Mouse (Mus musculus) regulatory T cell (primary cell): ENCODE measurements around the gene Sh2d4b.

ENCODE experiments used
- in situ Hi-C: fragments of 300-600 bp; cut with MboI, MseI; formaldehyde crosslinking; loops from one replicate; pipeline ENCODE4 v1.15.1; 2025; ENCODE audit warnings: high pct_unique_total_duplicates

Sh2d4b gene

DNA sequence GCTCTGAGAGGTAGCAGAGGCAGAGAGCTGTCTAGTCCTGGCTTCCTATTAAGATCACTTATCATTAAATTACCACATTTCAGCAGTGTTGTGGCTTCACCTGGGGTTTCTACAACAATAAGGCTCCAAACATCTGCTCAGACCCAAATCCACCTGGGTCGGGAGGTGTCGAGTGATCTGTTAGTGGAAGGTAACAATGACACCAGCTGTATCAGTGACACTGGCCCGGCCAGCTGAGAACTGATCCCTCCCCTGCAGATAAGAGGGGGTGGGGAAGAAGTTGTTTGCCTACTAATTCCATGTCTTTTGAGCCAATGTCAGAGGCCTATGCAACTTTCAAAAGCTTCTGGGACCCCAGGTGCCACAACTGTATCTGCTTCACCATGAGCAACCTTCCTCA, at the start of gene Sh2d4b:
Gene Sh2d4b, minus strand, starts transcription at position 71 of the 400 bp plus-strand sequence.
- in situ Hi-C loops = no loop called here

DNA sequence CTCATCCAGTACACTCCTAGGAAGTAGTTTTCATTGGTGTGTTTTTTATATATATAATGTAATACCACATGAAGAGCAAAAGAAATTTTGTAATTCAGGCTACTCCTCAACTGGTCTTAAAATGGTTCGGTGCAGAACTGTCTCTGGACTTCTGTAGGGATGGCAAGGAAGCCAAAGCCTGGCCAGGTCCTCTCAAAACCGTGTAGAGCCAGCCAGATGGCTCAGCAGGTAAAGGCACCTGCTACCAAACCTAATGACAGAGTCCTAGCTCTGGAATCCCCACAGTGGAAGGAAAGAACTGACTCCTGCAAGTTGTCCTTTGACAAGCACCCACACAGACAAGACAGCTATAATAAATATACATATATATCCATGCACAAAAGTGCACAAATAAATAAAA, 49.4 kb upstream of the Sh2d4b start:
- in situ Hi-C loops = no loop called here

- in situ Hi-C loops = no loop called here
These were observed 45.4 kb upstream of the Sh2d4b start for GRCm38 (mm10) chr14:40938380-40938987.

- in situ Hi-C loops = no loop called here
These were observed 44.0 kb upstream of the Sh2d4b start for GRCm38 (mm10) chr14:40937052-40937451.

- in situ Hi-C loops = no loop called here
These were observed 42.4 kb upstream of the Sh2d4b start for GRCm38 (mm10) chr14:40935481-40935880.

DNA sequence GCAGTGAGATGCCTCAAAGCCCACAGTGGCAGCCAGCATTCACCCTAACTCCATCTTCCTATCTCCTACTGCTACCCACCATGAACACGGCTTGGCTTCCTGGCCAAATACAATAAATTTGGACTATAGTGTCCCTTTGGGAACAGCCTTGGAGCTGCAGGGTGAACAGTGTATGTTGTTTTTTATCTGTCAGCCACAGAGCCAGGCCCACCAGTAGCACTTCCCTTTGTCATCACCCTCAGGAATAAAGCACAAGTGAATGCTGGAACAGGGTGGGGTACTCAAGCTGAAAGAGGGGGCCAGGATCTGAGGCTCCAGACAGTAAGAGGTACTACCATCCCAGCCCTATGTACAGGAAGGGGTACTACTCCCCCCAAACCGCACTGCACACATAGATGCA, 42.0 kb upstream of the Sh2d4b start:
- in situ Hi-C loops = no loop called here

DNA sequence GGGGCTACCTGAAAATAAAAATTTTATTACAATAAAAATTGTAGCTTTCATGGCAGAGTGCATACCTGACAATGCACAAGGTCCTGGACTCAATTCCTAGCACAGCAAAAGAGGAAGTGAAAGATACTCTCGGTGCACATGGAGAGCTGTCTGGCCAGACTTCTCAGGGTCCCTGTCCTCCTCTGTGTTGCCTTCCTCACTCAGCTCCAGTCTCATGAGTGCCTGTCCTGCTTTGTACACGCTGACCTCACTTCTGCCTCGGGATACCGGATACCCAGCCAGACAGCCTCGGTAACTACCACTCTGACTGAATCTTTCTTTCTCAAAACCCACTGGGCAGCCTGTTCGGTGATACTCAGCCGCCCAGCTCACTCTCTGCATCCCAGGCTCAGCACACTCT, 40.3 kb upstream of the Sh2d4b start:
- in situ Hi-C loops = no loop called here

GRCm38 (mm10) chr14:40932225-40932624, 39.2 kb upstream of the Sh2d4b start:
- in situ Hi-C loops = no loop called here

DNA sequence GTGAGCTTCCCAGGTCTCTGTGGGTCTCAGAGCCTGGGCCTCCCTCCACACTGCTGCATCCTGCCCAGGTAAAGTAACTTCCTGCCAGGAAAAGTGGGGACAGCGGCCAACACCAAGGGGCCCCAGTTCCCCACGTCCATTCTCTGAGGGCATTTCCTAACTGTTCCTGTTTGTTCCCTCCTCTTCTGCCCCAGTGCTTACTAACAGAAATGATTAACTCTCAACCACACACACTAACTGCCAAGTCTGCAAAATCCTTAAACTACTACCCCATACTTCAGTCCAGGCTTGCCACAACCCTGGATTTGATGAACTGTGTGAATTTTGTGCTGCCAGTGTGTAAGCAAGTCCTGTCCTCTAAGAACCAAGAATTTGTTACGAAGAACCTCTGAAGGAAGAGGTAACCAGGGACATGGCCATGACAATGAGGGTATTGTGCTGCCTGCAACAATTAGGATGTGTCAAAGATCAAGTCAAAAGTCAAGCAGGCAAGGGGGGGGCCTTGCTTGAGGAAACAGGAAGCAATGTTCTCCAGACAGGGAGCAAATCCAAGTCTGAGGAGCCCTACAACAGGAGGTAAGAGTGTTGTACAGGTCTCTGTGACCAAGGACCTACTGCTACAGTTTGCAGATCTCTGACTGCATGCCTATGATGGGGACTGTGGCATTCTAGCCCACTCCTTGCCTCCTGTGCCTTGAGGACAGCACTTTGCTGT, 38.2 kb upstream of the Sh2d4b start:
- in situ Hi-C loops = no loop called here

- in situ Hi-C loops = no loop called here
These were observed 36.9 kb upstream of the Sh2d4b start for GRCm38 (mm10) chr14:40929943-40930342.

DNA sequence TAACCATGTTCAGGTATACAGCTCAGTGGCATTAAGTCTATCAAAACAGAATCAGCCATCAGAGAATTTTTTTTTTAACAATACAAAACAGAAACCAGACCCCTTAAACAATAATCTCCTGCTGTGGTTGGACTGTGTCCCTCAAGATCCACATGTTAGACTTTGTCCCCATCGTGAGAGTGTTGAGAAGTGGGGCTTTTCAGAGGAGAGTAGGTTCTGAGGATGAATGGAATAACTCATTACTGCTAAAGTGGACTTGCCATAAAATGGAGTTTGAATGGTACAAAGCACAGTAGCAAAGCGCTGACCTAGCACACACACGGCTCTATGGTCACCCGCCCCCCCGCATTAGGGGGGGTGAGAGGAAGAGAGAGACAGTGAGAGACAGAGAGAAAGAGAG, 35.8 kb upstream of the Sh2d4b start:
- in situ Hi-C loops = no loop called here

DNA sequence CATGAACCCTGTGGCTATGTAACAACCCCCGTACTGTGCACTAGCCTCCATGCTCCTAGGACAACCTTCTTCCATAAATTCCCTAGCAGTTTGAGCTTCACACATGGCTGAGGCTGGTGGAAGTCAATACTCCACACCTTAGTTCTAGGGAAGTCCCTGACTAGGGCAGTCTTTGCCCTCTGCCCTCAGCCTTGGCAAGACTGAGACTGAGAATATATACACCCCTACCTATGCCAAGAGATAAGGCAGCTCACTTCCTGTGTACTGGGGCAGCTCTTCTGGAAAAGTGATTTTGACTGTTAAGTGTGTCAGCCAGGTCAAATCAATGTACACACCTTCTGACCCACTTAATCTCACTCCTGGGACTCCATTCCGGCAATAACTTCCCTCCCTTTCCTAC, 34.0 kb upstream of the Sh2d4b start:
- in situ Hi-C loops = no loop called here

DNA sequence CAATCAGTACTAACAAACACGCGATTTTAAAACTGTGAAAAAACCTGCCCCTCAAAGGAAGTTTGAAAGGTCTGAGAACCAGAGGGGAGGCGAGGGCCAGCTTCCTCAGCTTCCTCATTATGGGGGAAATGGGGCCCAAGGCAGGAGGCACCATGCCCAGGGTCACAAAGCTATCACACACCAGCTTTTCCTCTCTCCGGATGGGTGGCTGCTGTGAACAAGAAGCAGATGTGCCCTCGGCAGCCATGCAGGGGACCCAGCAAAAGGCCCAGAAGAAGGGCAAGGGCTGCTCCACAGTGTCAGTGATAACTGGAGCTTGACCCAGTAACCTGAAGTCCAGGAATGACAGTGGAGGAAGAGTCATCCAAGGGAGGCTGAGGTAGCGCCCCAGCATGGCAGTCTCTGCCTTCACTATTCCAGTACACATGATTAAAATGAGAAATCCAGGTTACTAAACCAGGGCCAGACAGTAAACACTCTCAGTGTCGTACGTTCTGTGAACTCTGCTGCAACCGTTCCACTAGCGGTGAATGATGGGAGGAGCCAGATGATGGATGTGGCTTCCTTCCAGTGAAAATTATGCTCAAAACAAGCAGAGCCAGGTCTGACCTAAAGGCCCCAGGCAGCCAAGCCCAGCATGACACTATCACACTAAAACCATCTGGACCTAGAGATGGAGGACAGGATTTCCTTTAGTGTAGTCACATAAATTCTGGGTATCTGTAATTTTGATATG, 31.5 kb upstream of the Sh2d4b start:
- in situ Hi-C loops = no loop called here

DNA sequence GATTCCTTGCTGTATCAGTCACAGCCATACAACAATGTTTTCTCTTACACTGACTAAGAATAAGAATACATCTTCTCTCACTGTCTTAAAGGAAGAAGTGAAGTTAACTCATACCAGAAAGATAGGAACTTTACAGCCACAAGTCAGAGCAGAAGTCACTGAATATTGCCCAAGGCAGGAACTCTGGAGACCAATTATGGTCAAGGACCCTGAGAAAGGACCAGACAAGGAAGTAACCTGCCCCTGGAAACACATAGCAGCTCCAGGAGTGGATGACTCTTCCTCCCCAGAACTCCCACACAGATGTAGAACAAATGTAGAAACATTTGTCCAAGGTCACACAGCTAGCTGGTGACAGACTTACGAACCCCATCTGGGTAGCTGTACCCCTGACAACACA, 28.2 kb upstream of the Sh2d4b start:
- in situ Hi-C loops = no loop called here

GRCm38 (mm10) chr14:40919521-40919920, 26.5 kb upstream of the Sh2d4b start:
- in situ Hi-C loops = loop anchor here (5.0 kb wide), 1 partner anchor 53 kb away; no protein-coding TSS in a partner anchor

- in situ Hi-C loops = loop anchor here (5.0 kb wide), 1 partner anchor 54 kb away; no protein-coding TSS in a partner anchor
These were observed 25.4 kb upstream of the Sh2d4b start for GRCm38 (mm10) chr14:40918477-40918876.

DNA sequence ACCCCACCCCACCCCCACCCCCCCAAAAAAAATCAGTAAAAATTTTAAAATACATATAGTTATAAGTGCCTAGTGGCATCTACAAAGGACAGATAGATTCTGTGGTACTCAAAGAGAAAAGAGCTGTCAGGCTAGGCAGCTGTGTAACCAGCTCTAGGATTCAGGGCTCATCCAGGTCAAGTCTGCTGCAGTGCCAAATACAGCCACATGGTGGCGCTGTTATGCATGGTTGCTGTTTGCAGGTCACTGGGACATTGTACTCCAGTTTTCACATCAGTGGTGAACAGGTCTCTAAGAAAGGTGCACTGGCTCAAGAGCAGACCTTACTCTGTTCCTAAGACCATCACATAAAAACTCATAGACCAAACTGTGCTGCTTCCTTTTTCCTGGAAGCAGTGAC, 24.6 kb upstream of the Sh2d4b start:
- in situ Hi-C loops = loop anchor here (5.0 kb wide), 1 partner anchor 55 kb away; no protein-coding TSS in a partner anchor

GRCm38 (mm10) chr14:40916667-40917066, 23.6 kb upstream of the Sh2d4b start:
- in situ Hi-C loops = loop anchor here (5.0 kb wide), 1 partner anchor 56 kb away; no protein-coding TSS in a partner anchor

- in situ Hi-C loops = loop anchor here (5.0 kb wide), 1 partner anchor 56 kb away; no protein-coding TSS in a partner anchor
These were observed 22.8 kb upstream of the Sh2d4b start for GRCm38 (mm10) chr14:40915838-40916237.

- in situ Hi-C loops = loop anchor here (5.0 kb wide), 2 partner anchors 58 to 113 kb away; no protein-coding TSS in a partner anchor
These were observed 21.6 kb upstream of the Sh2d4b start for GRCm38 (mm10) chr14:40914701-40915100.

DNA sequence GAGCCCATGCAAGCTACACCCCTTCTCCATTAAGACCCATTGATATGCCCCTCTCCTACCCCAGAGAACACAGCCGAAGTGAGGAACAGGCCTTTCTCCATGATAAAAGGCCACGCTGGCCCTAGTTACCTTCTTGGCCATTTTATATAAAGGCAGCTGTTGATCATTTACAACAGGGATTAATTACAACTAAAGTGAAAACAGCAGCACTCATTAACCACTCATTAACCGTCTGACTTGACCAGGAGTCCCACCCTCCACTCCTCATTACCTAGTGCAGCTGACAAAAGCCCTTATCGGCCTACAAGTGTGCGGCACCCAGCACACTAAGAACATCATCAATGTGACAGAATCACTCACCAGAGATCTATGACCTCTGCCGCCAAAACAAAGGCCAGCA, 20.6 kb upstream of the Sh2d4b start:
- in situ Hi-C loops = loop anchor here (5.0 kb wide), 1 partner anchor 114 kb away; no protein-coding TSS in a partner anchor

GRCm38 (mm10) chr14:40911529-40911928, 18.5 kb upstream of the Sh2d4b start:
- in situ Hi-C loops = loop anchor here (5.0 kb wide), 1 partner anchor 116 kb away; no protein-coding TSS in a partner anchor
